Mouse (Mus musculus) frontal cortex, adult 2 months (tissue): ENCODE data around the gene Zfp524. TPM values are rescaled to one million over a fixed set of nuclear protein-coding genes. Genes with fewer than 3 reads are reported as not detected.

Source experiments
- DNase-seq, 2 experiments: peaks; one replicate each; pipeline ENCODE4 v3.0.0; 2022; ENCODE audit warnings: low spot score in 1 of 2; ENCODE audit errors: extremely low spot score in 1 of 2
- polyA plus RNA-seq: library from polyadenylated mRNA; depleted of rRNA; stranded (reverse); fragments of >200 nt; gene quantifications from 2 replicates; pipeline ENCODE4 v1.2.3, GENCODE M21; 2012

The Zfp524 gene
- polyA plus RNA-seq, 1 experiment: 13.5 TPM

- DNase-seq: no peak
Measured at GRCm38 (mm10) chr7:5044981-5045380, 30.8 kb downstream of the Zfp524 start.

- no peak for DNase-seq
Measured at GRCm38 (mm10) chr7:5046112-5046511, 31.9 kb downstream of the Zfp524 start.

- peak in 1 of 2 experiments; percentile 54 for DNase-seq
Measured at GRCm38 (mm10) chr7:5047313-5047712, 33.1 kb downstream of the Zfp524 start.

- peak in 1 of 2 experiments; percentile 72 for DNase-seq
Measured at GRCm38 (mm10) chr7:5051193-5052192, 37.3 kb downstream of the Zfp524 start, which contains the start of gene Zfp580. TSS of gene Zfp580 (plus strand) at chr7:5051538.

GRCm38 (mm10) chr7:5052438-5052837, 38.2 kb downstream of the Zfp524 start:
- DNase-seq: no peak

- DNase-seq: no peak
Measured at GRCm38 (mm10) chr7:5052931-5053343, 38.7 kb downstream of the Zfp524 start.

- peak in 1 of 2 experiments; percentile 70 for DNase-seq
Measured at GRCm38 (mm10) chr7:5053456-5054179, 39.4 kb downstream of the Zfp524 start.

GRCm38 (mm10) chr7:5056651-5057263, 42.5 kb downstream of the Zfp524 start:
- DNase-seq: peak in 1 of 2 experiments; percentile 67

GRCm38 (mm10) chr7:5057381-5057780, 43.2 kb downstream of the Zfp524 start:
- DNase-seq: no peak

GRCm38 (mm10) chr7:5057804-5058203, 43.6 kb downstream of the Zfp524 start:
- no peak for DNase-seq

- DNase-seq: no peak
Measured at GRCm38 (mm10) chr7:5058631-5059030, 44.4 kb downstream of the Zfp524 start.

- no peak for DNase-seq
Measured at GRCm38 (mm10) chr7:5059421-5059820, 45.2 kb downstream of the Zfp524 start.

- peak in 1 of 2 experiments; percentile 81 for DNase-seq
Measured at GRCm38 (mm10) chr7:5060239-5060731, 46.1 kb downstream of the Zfp524 start.

GRCm38 (mm10) chr7:5060944-5061773, 46.9 kb downstream of the Zfp524 start:
- peak; percentile 96 to 100 for DNase-seq

- DNase-seq: peak; percentile 79 to 92
Measured at GRCm38 (mm10) chr7:5061774-5062359, 47.7 kb downstream of the Zfp524 start, which contains the start of gene U2af2. TSS of gene U2af2 (plus strand) at chr7:5062143.

GRCm38 (mm10) chr7:5062360-5063001, 48.3 kb downstream of the Zfp524 start:
- no peak for DNase-seq

GRCm38 (mm10) chr7:5064886-5065285, 50.7 kb downstream of the Zfp524 start:
- no peak for DNase-seq
